Mouse (Mus musculus): ENCODE results near the gene Bcl2l11.

DNA sequence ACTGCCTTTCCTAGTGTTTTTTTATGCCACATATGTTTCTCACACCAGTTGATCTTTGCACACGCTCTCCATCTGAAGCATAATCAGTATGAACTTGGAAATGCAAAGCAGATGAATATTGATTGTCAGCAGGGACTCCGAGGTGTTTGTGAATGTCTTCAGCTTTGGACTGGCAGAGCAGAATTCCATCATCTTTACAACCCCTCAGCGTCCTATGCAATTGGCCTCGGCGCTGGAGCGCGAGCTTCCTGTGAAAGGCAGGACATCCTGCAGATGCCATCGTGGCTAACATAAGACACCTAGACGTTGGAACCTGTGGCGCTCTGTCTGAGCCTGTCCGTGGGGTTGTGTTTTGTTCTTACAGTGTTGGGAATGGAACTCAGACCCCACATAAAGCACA, 5.7 kb downstream of the Bcl2l11 start:
- TF ChIP-seq CTCF (IDR thresholded peaks at IDR 0.05) = no peak
- no peak for TF ChIP-seq POLR2A (IDR thresholded peaks at IDR 0.05; ENCODE audit: insufficient read depth, low read depth, low read length)
- no peak for TF ChIP-seq EP300 (IDR thresholded peaks at IDR 0.05; ENCODE audit: insufficient read depth, low read depth, low read length)
